Mouse (Mus musculus) urinary bladder, postnatal 4 days (tissue): ENCODE results near the gene Pgpep1.

Experiments
- DNase-seq, 2 experiments: peaks; one replicate each; pipeline ENCODE4 v3.0.0; 2021 to 2022; ENCODE audit warnings: low spot score in 2 of 2

Pgpep1 gene

DNA sequence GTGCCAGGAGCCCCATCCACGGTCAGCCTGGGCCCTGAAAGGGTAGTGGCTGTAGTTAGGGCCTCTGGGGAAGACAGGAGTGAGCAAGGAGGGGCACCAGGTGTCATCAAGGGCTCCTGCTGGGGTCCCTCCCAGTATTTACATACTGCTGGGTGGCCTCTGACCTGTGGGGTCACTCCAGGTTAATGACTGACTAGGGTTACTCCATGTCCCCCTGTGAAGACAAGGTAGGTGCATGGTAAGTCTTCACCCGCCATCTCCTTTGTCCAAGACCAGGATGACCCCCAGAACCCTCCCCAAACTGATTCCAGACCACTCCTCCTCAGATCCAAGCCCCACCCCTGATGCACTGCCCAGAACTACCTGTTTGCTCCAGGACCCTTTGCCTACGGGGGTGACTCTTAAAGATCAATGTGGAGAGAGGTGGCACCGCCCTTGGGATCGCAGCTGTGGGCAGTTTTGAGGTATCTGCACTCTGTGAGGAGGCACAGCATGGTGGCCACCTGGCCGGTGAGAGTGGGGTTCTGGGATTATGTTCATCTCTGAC is 27.8 kb downstream of the Pgpep1 start, which contains the start of gene Gdf15:
Gene Gdf15 (minus strand): TSS at position 111 of the 547 bp plus-strand sequence.
- no peak for DNase-seq

DNA sequence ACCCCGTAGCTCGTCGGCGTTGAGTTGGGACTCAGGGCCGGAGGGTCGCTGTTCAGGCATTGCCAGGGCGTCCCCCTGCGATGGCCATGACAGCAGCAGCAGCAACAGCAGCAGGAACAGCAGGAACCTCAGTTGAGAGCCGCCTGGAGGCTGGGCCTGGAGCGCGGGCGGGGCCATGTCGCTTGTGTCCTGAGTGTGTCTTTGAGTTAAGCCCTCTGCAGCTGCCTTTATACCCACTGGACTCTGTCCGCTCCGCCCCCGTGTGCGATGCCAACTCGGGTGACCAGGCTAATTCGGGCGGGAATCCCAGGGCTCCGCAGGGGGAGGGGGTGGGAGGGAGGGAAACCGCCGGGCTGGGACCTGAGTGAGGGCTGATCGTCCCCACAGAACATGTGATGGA is 28.8 kb downstream of the Pgpep1 start:
- no peak for DNase-seq

DNA sequence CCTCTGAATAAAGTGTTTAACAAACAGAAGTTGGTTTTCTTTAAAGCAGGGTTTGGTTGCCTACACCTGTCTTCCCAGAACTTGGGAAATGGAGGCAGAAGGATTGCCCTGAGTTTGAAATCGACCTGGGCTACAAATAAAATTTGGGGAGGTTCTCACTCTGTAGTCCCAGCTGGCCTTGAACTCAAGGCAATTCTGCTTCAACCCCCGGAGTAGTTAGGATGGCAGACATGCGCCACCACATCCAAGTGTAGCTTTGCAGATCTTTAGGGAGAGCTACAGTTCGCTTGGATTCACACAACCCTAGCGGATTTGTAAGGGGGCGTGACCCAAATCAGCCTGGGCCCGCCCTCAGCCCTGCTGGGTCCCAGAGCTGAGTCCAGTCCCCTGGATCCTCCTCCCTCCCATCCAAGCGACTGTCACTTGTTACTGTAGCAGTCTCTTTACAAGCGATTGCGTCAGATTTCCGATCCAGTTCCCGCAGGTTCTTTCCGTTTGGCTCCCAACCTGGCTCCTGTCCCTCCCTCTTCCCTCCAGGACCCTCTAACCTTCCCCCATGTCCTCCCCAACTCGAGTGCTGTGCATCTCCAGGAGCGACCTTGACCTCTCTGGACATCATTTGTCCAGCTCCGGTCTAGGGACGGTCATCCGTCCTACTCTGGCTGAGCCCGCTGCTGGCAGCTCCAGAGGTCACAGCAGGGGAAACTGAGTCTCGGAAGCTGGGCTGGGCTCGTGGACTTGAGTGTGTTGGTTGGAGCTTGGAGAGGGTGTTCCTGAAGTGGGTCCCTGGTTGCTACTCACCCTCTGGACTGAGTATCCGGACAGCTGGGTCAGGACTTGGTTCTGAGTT is 29.4 kb downstream of the Pgpep1 start:
- DNase-seq = peak in 1 of 2 experiments; percentile 62

DNA sequence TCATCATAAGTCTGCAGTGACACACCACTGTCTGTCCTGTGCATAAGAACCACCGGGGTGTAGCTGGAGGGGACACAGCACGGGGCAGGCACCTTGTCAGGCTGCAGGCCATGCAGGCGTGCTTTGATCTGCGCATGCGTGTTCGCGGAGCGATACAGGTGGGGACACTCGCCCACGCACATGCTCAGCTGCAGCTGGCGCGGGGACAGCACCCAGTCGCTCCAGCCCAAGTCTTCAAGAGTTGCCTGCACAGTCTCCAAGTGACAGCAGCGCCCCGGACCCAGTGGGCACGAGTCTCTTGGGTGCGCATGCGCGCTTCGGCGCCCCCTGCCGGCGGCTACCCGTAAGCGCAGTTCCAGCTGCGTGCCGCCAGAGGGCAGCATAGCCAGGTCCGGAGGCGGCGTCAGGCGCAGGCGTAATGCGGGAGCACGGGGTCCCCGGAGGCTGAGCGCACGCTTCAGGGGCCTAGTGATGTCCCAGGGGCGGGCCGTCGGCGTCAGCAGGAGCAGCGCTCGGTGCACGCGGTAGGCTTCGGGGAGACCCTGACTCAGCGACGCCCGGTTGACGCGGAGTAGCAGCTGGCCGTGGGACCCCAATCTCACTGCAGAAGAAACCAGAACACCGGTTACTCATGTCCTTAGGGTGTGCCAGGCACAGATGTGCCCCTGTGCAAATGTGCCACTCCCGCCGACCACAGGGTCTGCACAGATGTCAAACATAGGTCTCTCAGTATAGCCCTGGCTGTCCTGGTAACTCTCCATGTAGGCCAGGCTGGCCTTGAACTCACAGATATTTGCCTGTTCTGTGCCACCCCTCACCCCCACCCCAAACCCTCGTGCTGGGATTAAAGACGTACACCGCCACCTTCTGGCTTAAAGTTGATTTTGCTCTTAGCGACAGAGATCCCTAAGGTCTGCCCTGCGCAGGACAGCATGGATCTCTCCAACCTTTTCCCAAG is 30.3 kb downstream of the Pgpep1 start:
- peak; percentile 83 to 85 for DNase-seq

DNA sequence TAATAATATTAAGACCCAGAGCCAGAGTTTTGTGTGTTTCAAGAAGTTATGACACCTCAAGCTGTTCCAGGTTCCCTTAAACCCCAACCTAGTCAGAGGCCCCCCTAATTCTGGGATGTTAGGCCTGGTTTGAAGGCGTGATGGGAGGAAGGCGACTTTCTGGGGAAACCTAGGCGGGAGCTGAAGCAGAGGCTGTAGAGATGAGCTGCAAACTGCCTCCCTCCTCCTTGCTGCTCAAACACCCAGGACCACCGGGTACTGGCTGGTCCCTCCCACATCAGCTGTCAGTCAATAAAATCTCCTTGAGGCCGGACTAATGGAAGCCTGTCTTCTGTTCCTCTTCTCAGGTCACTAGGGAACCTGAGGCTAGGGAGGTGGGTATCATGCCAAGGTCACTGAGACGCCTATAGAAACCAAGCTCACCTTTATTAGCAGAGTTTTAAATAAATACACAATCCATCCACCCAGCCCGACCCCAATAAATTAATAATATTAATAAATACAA is 31.1 kb downstream of the Pgpep1 start:
- no peak for DNase-seq

DNA sequence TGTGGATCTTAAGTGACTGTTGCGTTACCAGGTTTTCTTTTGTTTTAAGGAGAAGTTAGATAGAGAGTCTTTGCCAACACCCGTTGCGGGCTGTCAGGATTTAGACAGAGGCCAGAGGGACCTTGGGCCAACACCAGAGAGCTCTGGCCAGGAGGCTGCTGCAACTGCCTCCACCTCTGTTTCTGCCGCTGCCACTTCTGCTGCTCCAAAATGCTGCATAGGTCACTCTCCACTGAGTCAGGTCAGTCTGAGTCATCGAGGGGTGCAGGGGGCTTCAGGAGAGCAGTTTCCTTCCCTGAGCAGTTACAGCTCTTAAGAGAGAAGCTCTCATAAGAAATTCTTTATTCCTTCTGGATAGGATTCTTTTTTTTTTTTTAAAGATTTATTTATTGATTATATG is 33.1 kb downstream of the Pgpep1 start:
- DNase-seq = no peak

DNA sequence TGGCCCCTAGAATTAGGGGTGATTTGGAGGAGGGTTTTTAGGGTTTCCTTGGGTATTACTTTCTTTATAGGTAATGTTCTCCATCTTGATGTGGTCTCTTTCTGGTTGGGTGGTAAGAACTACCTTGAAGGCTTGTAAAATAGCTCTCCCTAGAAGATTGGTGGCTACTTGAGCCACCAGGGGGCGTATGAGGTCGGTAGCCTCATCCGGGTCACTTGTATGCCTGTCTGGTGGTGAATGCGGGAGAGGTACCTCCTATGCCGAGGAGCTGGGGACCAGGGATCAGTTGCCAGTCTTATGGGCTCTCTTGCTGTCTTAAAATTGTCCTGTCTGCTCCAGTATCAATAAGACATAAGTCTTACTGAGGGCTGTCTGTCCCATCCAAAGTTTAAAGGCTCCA is 35.1 kb downstream of the Pgpep1 start:
- no peak for DNase-seq

DNA sequence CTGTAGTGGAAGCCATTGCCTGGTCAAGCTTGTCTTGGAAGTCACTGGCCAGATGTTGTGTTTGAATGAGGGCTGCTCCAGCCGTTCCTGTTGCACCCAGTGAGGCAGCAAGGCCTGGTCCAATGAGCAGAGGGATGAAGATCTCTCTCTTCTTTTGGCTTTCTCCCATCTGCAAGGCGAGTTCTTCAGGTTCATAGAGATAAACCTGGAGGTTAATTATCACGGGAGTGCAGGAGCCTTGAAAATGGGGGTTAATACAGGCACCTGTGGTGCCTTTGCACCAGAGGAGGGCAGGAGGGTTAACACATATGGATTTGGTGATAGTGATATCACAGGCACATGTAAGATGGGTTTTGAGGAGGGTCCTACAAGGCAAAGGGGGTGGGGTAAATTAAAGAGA is 38.0 kb downstream of the Pgpep1 start:
- DNase-seq = no peak

DNA sequence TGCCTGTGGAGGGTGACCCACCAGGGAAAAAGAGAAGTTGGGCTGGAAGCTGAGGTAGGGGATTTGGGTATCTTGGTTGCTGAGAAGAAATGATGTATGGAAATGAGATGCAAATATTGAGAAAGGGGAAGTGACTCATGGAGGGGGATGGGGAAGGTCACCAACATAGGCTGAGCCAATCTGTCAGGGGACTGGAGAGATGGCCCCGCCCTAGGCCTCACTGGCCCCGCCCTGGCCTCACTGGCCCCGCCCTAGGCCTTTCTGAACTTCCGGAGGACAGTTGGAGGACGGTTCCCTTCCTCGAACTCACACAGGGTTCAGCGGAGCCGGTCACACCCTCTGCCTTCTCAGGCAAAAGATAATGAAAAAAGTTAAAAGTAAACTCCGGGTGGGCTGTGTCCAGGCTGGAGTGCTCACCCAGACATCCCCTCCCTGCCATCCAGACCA is 41.3 kb downstream of the Pgpep1 start:
- DNase-seq = no peak

DNA sequence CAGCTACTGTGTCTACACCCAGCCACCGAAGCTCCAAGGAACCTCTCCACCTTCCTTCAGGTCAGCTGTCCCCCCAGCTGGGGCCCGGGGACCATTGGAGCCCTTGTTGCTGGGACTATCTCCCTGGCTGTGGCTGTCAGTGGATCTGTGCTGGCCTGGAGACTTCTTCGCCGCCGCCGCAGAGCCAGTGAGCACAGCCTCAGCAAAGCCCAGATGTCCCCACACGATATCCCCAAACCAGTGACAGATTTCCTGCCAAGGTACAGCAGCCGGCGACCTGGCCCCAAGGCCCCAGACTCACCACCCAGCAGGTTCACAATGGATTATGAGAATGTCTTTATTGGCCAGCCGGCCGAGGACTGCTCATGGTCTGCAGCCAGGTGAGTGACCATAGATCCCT is 42.2 kb downstream of the Pgpep1 start:
- DNase-seq = no peak

DNA sequence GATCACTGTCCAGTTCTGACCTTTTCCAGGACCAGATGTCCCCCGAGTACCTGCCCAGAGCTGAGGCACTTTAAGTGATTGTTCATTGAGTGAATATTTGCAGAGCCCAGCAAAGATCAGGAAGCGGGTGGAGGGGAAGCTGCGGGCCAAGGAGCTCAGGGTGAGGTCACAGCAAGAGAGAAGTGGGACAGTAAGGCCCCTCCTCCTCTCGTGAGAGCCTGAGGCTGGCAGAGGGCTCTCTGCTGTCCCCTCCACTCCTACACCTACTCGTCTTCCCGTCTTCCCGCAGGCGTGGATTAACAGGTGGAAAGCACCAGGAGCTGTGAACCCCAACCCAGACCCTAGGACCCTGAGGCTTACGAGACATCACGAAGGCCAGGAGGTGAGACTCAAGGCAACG is 43.5 kb downstream of the Pgpep1 start:
- no peak for DNase-seq

DNA sequence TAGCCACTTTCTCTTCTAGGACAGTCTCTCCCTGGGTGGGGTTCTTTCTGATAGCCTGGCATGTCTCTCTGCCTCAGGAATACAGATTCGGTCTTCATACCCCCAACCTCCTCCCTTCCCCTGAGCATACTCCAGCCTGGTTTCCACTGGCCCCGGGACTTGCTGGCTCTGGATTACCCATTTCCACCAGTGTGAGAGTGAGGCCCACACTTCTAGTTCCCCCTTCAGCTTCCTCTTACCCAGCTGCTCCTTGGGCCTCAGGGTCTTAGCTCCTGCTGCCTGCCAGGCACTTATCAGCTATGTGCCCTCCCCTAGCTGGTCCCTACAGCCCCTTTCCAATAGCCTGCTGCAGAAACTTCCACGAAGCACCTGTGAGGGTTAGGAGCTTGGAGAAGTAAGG is 44.3 kb downstream of the Pgpep1 start, which contains the start of gene Lrrc25:
Gene Lrrc25 (plus strand): TSS at position 262 of the 400 bp plus-strand sequence.
- DNase-seq = no peak

DNA sequence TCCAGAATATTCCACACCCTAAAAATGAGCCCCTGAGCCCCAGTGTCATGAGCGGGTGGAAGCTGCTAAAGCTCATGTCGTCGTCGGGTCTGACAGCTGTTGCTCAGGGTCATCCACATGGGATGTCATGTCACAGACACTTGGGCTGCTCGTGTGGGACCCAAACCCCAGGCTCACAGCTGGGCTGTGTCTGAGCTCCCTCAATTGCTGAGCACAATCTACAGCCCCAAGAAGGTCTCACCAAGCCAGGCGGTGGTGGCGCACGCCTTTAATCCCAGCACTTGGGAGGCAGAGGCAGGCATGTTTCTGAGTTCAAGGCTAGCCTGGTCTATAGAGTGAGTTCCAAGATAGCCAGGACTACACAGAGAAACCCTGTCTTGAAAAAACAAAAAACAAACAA is 44.9 kb downstream of the Pgpep1 start:
- no peak for DNase-seq

DNA sequence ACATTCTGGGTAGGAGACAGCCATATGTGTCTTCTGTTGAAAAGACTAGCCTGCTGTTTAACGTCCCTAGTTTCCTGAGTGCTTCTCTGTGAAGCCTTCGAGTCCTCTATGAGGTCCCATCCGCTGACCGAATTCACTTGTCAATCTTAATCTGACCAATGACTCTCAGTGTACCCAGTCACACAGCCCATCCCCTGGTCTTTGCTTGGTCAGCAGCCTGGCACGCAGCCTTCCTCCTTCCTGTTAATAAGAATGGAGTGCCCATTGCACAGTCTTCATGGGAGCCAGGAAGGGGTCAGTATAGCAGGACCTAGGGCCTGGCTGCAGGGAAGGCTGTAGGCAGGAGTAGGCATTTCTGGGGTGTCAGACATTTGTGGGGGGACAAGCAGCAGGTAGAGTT is 45.7 kb downstream of the Pgpep1 start:
- no peak for DNase-seq

DNA sequence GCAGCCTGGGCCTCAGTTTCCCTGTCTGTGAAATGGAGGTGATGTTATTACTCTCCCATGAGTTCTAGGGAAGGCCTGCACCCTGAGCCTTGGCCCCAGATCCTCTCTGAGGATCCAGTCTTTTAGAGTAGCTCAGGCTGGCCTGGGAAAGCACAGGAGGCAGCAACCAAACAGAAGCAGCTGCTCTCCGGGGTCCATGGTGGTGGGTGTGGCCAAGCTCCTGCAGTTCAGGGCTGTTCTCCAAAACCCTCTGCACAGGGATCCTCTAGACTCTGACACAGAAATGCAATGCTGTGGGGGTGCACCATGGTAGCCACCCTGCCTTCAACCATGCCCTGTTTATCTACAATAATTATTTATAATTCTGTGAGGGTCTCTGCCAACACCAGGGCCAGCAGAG is 46.4 kb downstream of the Pgpep1 start:
- DNase-seq = no peak

DNA sequence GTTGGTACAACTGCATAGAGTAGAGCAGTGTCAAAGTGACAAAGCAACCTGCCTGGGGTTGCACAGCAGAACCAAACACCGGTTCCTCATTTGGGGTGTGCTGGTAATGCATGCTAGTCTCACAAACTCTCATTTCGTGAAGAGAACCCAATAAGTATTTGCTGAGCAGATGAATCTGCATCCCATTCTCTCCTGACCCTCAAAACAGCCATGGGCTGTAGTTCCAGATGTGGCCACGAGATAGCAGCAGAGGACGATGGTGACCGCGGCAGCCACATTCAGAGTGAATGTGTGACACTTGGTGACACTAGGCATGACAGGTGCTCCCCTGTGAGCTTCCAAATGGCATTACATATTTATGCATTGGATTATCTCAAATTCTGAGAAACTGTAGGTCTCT is 48.3 kb downstream of the Pgpep1 start:
- peak; percentile 70 to 88 for DNase-seq

DNA sequence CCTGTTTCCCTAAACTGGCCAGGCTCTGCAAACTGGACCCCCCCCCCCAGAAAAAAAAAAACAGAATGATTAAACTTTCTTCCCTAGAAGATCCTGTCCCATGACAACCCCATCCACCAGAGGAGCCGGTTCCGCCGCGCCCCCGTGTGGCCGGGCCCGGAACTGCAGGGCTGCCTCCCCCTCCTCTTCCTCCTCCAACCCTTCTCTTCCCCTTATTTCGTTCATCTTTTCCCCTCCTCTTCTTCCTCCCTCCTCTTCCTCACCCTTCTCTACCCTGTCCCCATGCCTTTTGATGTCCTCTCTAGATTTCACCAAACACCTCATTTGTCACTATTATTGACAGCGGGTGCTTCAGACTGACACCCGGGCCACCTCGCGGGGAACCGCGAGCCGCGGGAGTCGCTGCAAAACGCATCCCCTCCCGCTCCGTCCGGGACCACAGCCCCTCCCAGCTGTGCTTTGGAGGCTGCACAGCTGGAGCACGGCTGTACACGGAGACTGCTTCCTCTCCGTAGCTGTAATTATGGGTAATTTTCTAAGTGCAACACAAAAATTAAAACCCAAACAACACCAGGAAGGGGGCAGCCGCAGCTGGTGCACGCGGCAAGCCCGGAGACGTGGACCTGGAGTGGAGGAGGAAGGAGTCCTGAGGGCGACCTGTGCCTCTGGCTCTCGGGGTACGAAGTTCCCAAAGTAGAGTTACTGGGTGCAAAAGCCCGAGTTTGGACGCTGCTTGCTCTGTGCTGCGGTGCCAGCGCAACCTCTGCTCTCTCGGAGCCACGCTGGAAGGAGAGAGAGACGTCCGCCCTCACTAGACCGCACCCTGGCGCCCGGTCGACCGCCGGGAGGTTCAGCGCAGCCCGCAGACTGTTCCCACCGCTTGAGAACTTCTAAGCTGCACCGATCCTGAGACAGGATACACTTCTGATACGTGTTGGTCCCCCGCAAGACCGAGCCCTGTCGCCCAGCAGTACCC is 49.1 kb downstream of the Pgpep1 start:
- peak; percentile 84 to 91 for DNase-seq

DNA sequence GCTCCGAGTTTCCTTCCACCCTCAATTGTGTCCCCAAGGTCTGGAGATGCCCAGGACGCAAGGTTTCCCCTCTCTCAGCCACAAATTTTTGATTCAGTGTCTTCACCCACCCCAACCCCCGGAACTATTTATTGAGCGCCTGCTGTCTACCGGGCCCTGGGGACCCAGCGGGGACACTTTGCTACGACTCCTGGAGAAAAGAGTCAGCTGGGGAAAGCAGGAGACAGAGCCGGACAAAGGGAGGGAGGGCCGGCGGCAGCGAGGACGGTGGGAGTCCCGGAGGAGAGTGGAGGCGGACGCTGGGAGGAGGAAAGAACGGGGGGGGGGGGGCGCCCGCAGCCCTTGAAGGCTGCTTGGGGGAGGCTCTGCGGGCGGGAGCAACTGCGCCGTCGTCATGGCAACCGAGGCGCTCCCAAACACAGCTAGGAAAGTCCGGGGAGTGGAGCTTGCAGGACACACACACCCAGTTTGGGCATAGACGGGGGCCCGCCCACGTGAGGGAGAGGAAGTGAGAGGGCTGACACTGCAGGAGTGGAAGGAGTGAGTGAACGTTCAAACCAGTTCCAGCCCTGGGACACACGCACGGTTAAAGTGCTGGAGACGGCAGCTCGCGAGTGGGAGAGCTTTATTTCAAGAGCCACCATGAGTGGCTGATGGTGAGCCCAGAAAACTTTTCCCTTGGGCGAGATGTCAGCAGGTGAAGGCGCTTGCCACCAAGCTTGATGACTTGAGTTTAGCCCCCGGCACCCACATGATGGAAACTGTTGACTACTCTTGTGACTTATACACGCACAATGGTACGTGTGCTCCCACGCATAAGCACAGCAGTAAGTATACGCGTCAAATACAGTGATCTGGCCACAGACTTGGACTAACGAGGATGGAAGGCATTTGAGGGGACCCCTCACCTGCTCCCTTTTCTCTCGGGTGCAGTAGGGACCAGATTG is 50.1 kb downstream of the Pgpep1 start:
- DNase-seq = peak; percentile 89 to 93

DNA sequence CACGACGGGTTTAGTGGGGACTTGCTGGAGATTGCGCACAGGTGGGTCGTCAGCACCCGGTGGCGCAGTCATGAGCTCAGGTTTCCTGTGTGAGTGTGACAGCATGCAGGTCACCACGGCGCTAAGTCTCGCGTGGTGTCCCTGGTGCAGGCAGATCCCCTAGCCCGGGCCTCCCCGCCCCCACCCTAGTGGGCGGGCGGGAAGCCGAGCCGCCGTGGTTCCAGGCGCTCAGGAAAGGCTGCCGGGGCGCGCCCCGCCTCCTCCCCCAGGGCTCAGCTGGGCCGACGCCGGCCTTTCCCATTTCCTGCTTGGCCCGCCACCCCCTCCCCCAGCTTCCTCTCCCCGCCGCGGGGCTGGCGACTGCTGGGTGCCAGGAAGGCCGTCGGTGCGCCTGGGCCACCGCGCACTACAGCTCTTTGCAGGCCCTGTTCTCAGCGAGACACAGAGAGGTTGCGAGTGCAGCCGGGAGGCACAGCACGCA is 50.8 kb downstream of the Pgpep1 start:
- DNase-seq = peak; percentile 90 to 91
